Mouse (Mus musculus) liver, embryonic 13.5 days (tissue): ENCODE measurements around the gene Adam6b. TPM values are rescaled to one million over a fixed set of nuclear protein-coding genes. Genes with fewer than 3 reads are reported as not detected.

ENCODE experiments used
- polyA plus RNA-seq: library from polyadenylated mRNA; unstranded; fragments of >200 nt; fragmentation: Nextera tagmentation; extraction: Ambion mirVana; gene quantifications from 2 replicates; pipeline ENCODE4 v1.2.1, GENCODE M21; 2015

The Adam6b gene
- polyA plus RNA-seq, 1 experiment from 2014 or later = not detected

Other genes with a start within 250 kb of the Adam6b start
- not detected in 2 replicates for gene Adam6a, start 54.4 kb downstream of the Adam6b start, polyA plus RNA-seq